ENCODE assay signal across 11 mouse cellular contexts in the genomic region with DNA sequence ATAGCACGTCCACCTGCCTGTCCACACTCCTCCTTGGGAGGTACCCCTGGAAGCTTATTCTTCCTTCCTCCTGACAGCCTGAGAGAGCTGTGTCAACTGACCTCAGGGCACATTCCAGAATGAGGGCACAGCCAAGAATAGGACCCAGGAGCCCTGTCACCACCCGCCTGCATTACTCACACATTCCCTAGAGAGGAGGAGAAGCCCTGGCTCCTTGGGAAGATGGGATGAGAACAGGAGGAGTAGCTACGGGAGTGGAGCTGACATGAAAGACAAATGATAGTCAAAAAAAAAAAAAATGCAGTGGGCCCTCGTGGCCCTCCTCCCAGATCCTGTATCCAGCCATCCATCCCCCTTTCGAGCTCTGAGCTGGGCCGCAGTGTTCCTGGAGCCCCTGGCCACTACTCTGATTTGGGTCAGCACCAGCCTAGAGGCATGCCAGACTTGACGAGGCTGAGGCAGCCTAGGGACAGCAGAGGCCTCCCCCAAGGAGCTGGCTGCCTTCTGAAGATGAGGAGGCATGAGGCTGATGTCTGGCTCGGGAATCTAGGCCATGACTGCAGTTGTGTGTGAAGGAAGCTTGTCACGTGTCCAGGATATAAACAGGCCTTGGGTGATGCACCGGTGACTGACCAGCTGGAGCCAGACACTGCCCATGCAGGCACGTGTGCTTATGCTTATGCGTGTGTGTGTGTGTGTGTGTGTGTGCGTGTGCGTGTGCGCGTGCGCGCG. TPM values are rescaled to one million over a fixed set of nuclear protein-coding genes. Genes with fewer than 3 reads are reported as not detected.
DNase-seq lines count a peak whose midpoint lies in the region; ATAC-seq and TF ChIP-seq lines count a peak whose summit lies in the region.
"Had no signal": no experiment of that assay in that cellular context is flagged by ENCODE, and none has a peak within 500 bp of the region (broad histone marks: within the 10 kb centered on the region; RNA-seq: fewer than 3 reads in every experiment).

No protein-coding gene starts in this region.

- H3K36me3 ChIP-seq in kidney, adult 2 months (ENCODE audit: control insufficient read depth, insufficient read depth, low read length): no peaks in the 10 kb centered on the region
- H3K36me3 ChIP-seq in hindbrain, postnatal 0 days (ENCODE audit: insufficient read depth, low read length): no peaks in the 10 kb centered on the region
- H3K36me3 ChIP-seq in forebrain, postnatal 0 days (ENCODE audit: insufficient read depth): no peaks in the 10 kb centered on the region
- H3K36me3 ChIP-seq: limb, embryonic 15.5 days had no signal

- 67% methylated on average over 19 of the region's 19 CpGs for WGBS in kidney, adult 2 months
- 65% methylated on average over 19 of the region's 19 CpGs for WGBS in hindbrain, postnatal 0 days
- 77% methylated on average over 19 of the region's 19 CpGs for WGBS in forebrain, postnatal 0 days

- 0 out of 2 replicates have a peak, but pooled peaks cover 5% of the 10 kb centered on the region for H3K4me1 ChIP-seq in kidney, adult 2 months (ENCODE audit: control insufficient read depth, insufficient read depth, low read length)
- no peaks in the 10 kb centered on the region for H3K4me1 ChIP-seq in hindbrain, postnatal 0 days (ENCODE audit: insufficient read depth, low read length)
- no peaks in the 10 kb centered on the region for H3K4me1 ChIP-seq in forebrain, postnatal 0 days (ENCODE audit: insufficient read depth)

- no peak for TF ChIP-seq POLR2A in kidney, adult 2 months (IDR thresholded peaks at IDR 0.05; ENCODE audit: low read depth, low read length)

- H3K9me3 ChIP-seq in hindbrain, postnatal 0 days (ENCODE audit: low read length): no peaks in the 10 kb centered on the region
- H3K9me3 ChIP-seq in forebrain, postnatal 0 days (ENCODE audit: low read length): no peaks in the 10 kb centered on the region
- H3K9me3 ChIP-seq: limb, embryonic 15.5 days had no signal

- H3K27me3 ChIP-seq in kidney, adult 2 months (replicated peaks; ENCODE audit: control insufficient read depth, insufficient read depth, low read length): no peaks in the 10 kb centered on the region
- no peaks in the 10 kb centered on the region for H3K27me3 ChIP-seq in hindbrain, postnatal 0 days (ENCODE audit: insufficient read depth, low read length)
- no peaks in the 10 kb centered on the region for H3K27me3 ChIP-seq in forebrain, postnatal 0 days (ENCODE audit: insufficient read depth, low read length)
- H3K27me3 ChIP-seq: limb, embryonic 15.5 days had no signal

- ATAC-seq in hindbrain, postnatal 0 days: no peak
- ATAC-seq in forebrain, postnatal 0 days: no peak

- DNase-seq in adrenal gland, postnatal 14 days: peak; percentile 60
- no peak for DNase-seq in adrenal gland, adult 8-10 months
- peak; percentile 30 for DNase-seq in kidney, adult 2 months
- DNase-seq in kidney, postnatal 10 days: no peak
- DNase-seq in adipocyte (ENCODE audit: low spot score): peak; percentile 44
- no peak for DNase-seq in hindbrain, postnatal 0 days (ENCODE audit: low spot score)
- DNase-seq in forebrain, postnatal 0 days: no peak
- DNase-seq in spleen, postnatal 14 days (ENCODE audit: low spot score in 2 of 2): no peak
- DNase-seq: midbrain, embryonic 14.5 days had no signal

- no peak overlapping the region for H3K27ac ChIP-seq in kidney, adult 2 months (ENCODE audit: insufficient read depth, low read depth, low read length)
- no peak overlapping the region; the same call in 1 of the 2 replicates for H3K27ac ChIP-seq in hindbrain, postnatal 0 days
- no peak overlapping the region for H3K27ac ChIP-seq in forebrain, postnatal 0 days (ENCODE audit: low read depth, low read length)
- H3K27ac ChIP-seq: limb, embryonic 15.5 days had no signal

- no peak for TF ChIP-seq CTCF in kidney, adult 2 months (conservative IDR thresholded peaks at IDR 0.05; ENCODE audit: insufficient read depth, insufficient read length, low read depth, low read length)
- no peak for TF ChIP-seq CTCF in hindbrain, postnatal 0 days (IDR thresholded peaks at IDR 0.05; ENCODE audit: low read depth)
- TF ChIP-seq CTCF in forebrain, postnatal 0 days (IDR thresholded peaks at IDR 0.05; ENCODE audit: low read depth): no peak

- H3K4me3 ChIP-seq in kidney, adult 2 months (ENCODE audit: insufficient read depth, low read depth, low read length): no peak overlapping the region
- no peak overlapping the region for H3K4me3 ChIP-seq in hindbrain, postnatal 0 days (ENCODE audit: low read length)
- no peak overlapping the region for H3K4me3 ChIP-seq in forebrain, postnatal 0 days (ENCODE audit: low read depth, low read length)
- H3K4me3 ChIP-seq: limb, embryonic 15.5 days had no signal

- no peak overlapping the region for H3K4me2 ChIP-seq in hindbrain, postnatal 0 days (ENCODE audit: low read depth, low read length)
- H3K4me2 ChIP-seq in forebrain, postnatal 0 days (ENCODE audit: low read depth): no peak overlapping the region
- H3K4me2 ChIP-seq: limb, embryonic 15.5 days had no signal

- 0 out of 2 replicates have a peak overlapping the region, but pooled peaks have one; percentile 13 for H3K9ac ChIP-seq in hindbrain, postnatal 0 days (replicated peaks; ENCODE audit: low read length)
- no peak overlapping the region for H3K9ac ChIP-seq in forebrain, postnatal 0 days
- H3K9ac ChIP-seq: limb, embryonic 15.5 days had no signal

RNA-seq across cellular contexts. Expression of a gene that starts 13.8 kb away (rescaled TPM):
- total RNA-seq in adrenal gland, postnatal 14 days (2021): 0.63 and 0.68 TPM in 2 replicates
- 1 to 10 TPM in 2 of 4 experiments, under 1 TPM in 2; 0.26 to 2.2 (median 0.97) TPM for total RNA-seq in adrenal gland, adult 8-10 months (2022)
- 0.33 and 0.38 TPM in 2 replicates for polyA plus RNA-seq in kidney, adult 2 months (2012; rRNA removed)
- 7.0 and 10.1 TPM in 2 replicates for total RNA-seq in hindbrain, postnatal 0 days (2014; rRNA removed)
- 10.4 and 10.5 TPM in 2 replicates for polyA plus RNA-seq in hindbrain, postnatal 0 days (2015; fragmentation: Nextera tagmentation; extraction: Ambion mirVana)
- 5.9 and 6.4 TPM in 2 replicates for total RNA-seq in forebrain, postnatal 0 days (2014; rRNA removed)
- 6.5 and 10.0 TPM in 2 replicates for polyA plus RNA-seq in forebrain, postnatal 0 days (2015; fragmentation: Nextera tagmentation; extraction: Ambion mirVana)

RNA-seq across cellular contexts. Expression of a gene that starts 20.7 kb away (rescaled TPM):
- total RNA-seq in adrenal gland, postnatal 14 days (2021): 158 and 199 TPM in 2 replicates
- total RNA-seq in adrenal gland, adult 8-10 months (2022): 100 to 1,000 TPM; 162 to 301 (median 191) TPM
- 45.0 and 54.8 TPM in 2 replicates for polyA plus RNA-seq in kidney, adult 2 months (2012; rRNA removed)
- total RNA-seq in hindbrain, postnatal 0 days (2014; rRNA removed): 13.2 and 20.1 TPM in 2 replicates
- 33.9 and 34.8 TPM in 2 replicates for polyA plus RNA-seq in hindbrain, postnatal 0 days (2015; fragmentation: Nextera tagmentation; extraction: Ambion mirVana)
- total RNA-seq in forebrain, postnatal 0 days (2014; rRNA removed): 12.5 and 17.3 TPM in 2 replicates
- polyA plus RNA-seq in forebrain, postnatal 0 days (2015; fragmentation: Nextera tagmentation; extraction: Ambion mirVana): 27.9 and 31.6 TPM in 2 replicates

RNA-seq across cellular contexts. Expression of a gene that starts 49.7 kb away (rescaled TPM):
- total RNA-seq in adrenal gland, postnatal 14 days (2021): not detected in 2 replicates
- not detected for total RNA-seq in adrenal gland, adult 8-10 months (2022)
- polyA plus RNA-seq in kidney, adult 2 months (2012; rRNA removed): not detected in 2 replicates
- total RNA-seq in hindbrain, postnatal 0 days (2014; rRNA removed): not detected in 2 replicates
- 0.24 TPM in 1 of 2 replicates, not detected in the other for polyA plus RNA-seq in hindbrain, postnatal 0 days (2015; fragmentation: Nextera tagmentation; extraction: Ambion mirVana)
- total RNA-seq in forebrain, postnatal 0 days (2014; rRNA removed): 0.92 TPM in 1 of 2 replicates, not detected in the other
- 0.19 TPM in 1 of 2 replicates, not detected in the other for polyA plus RNA-seq in forebrain, postnatal 0 days (2015; fragmentation: Nextera tagmentation; extraction: Ambion mirVana)
- polyA plus RNA-seq: brain, embryonic 14.5 days had no signal

Comparison
In these comparisons a context has a peak if more than half of its experiments do, and no peak if none do; other contexts are left out.
1. DNase-seq: peak in adrenal gland, postnatal 14 days (single experiment), kidney, adult 2 months (single experiment) and adipocyte (single experiment); none in adrenal gland, adult 8-10 months (single experiment), kidney, postnatal 10 days (single experiment), hindbrain, postnatal 0 days (single experiment), forebrain, postnatal 0 days (single experiment) and spleen, postnatal 14 days (0 of 2).